Mouse (Mus musculus): ENCODE measurements at regions not wholly inside any gene's neighbourhood (a gene's known extent, or its start where the extent isn't known, plus 50 kb on each side); places are given as distances from the start of the nearest gene placed in this dataset.

GRCm38 (mm10) chr16:95151499-95151898 lies 105.9 kb upstream of the Kcnj15 start:
- no peak for TF ChIP-seq CTCF (IDR thresholded peaks at IDR 0.05; ENCODE audit: extremely low read depth, insufficient read length, insufficient replicate concordance, low read depth, low read length)
- no peak for TF ChIP-seq POLR2A (IDR thresholded peaks at IDR 0.05; ENCODE audit: low read depth, low read length)
- H3K27me3 ChIP-seq (ENCODE audit: control insufficient read depth, insufficient read depth, low read length): no peaks in the 10 kb centered on the region
- no peak overlapping the region for H3K4me3 ChIP-seq (ENCODE audit: low read depth, low read length)
- no peaks in the 10 kb centered on the region for H3K36me3 ChIP-seq (ENCODE audit: control insufficient read depth, insufficient read depth, low read length)
- 72% methylated on average over 3 of the region's 3 CpGs for WGBS
- no peak overlapping the region for H3K27ac ChIP-seq (ENCODE audit: insufficient read depth, low read depth, low read length)
- no peaks in the 10 kb centered on the region for H3K4me1 ChIP-seq (ENCODE audit: control insufficient read depth, insufficient read depth, insufficient read length, low read length)

- no peaks in the 10 kb centered on the region for H3K36me3 ChIP-seq (ENCODE audit: control insufficient read depth, insufficient read depth, low read length)
- TF ChIP-seq CTCF (IDR thresholded peaks at IDR 0.05; ENCODE audit: extremely low read depth, insufficient read length, insufficient replicate concordance, low read depth, low read length): no peak
- TF ChIP-seq POLR2A (IDR thresholded peaks at IDR 0.05; ENCODE audit: low read depth, low read length): no peak
- no peaks in the 10 kb centered on the region for H3K27me3 ChIP-seq (ENCODE audit: control insufficient read depth, insufficient read depth, low read length)
- H3K27ac ChIP-seq (ENCODE audit: insufficient read depth, low read depth, low read length): no peak overlapping the region
- 86% methylated on average over 6 of the region's 6 CpGs for WGBS
- H3K4me1 ChIP-seq (ENCODE audit: control insufficient read depth, insufficient read depth, insufficient read length, low read length): no peaks in the 10 kb centered on the region
- no peak overlapping the region for H3K4me3 ChIP-seq (ENCODE audit: low read depth, low read length)
Observed at GRCm38 (mm10) chr16:95151914-95152313, 105.4 kb upstream of the Kcnj15 start.

- Histone ChIP-seq H3K4me1 (ENCODE audit: control insufficient read depth, insufficient read depth, insufficient read length, low read length) (no peaks in the 10 kb centered on the region), H3K27ac (ENCODE audit: insufficient read depth, low read depth, low read length) (no peak overlapping the region), H3K27me3 (ENCODE audit: control insufficient read depth, insufficient read depth, low read length) (no peaks in the 10 kb centered on the region), H3K36me3 (ENCODE audit: control insufficient read depth, insufficient read depth, low read length) (no peaks in the 10 kb centered on the region), H3K4me3 (ENCODE audit: low read depth, low read length) (no peak overlapping the region)
- no peak for TF ChIP-seq CTCF (IDR thresholded peaks at IDR 0.05; ENCODE audit: extremely low read depth, insufficient read length, insufficient replicate concordance, low read depth, low read length)
- TF ChIP-seq POLR2A (IDR thresholded peaks at IDR 0.05; ENCODE audit: low read depth, low read length): no peak
- 30% methylated on average over 13 of the region's 13 CpGs for WGBS
Observed at GRCm38 (mm10) chr16:95152742-95153383, 104.5 kb upstream of the Kcnj15 start.

GRCm38 (mm10) chr16:95168349-95168748 lies 89.0 kb upstream of the Kcnj15 start:
- no peak overlapping the region for H3K4me3 ChIP-seq (ENCODE audit: low read depth, low read length)
- no peak overlapping the region for H3K27ac ChIP-seq (ENCODE audit: insufficient read depth, low read depth, low read length)
- WGBS: 69% methylated on average over 7 of the region's 7 CpGs
- no peaks in the 10 kb centered on the region for H3K27me3 ChIP-seq (ENCODE audit: control insufficient read depth, insufficient read depth, low read length)
- H3K4me1 ChIP-seq (ENCODE audit: control insufficient read depth, insufficient read depth, insufficient read length, low read length): no peaks in the 10 kb centered on the region
- H3K36me3 ChIP-seq (ENCODE audit: control insufficient read depth, insufficient read depth, low read length): no peaks in the 10 kb centered on the region
- TF ChIP-seq POLR2A (IDR thresholded peaks at IDR 0.05; ENCODE audit: low read depth, low read length): no peak
- TF ChIP-seq CTCF (IDR thresholded peaks at IDR 0.05; ENCODE audit: extremely low read depth, insufficient read length, insufficient replicate concordance, low read depth, low read length): no peak

GRCm38 (mm10) chr16:95169346-95169745 lies 88.0 kb upstream of the Kcnj15 start:
- TF ChIP-seq CTCF (IDR thresholded peaks at IDR 0.05; ENCODE audit: extremely low read depth, insufficient read length, insufficient replicate concordance, low read depth, low read length): no peak
- no peak for TF ChIP-seq POLR2A (IDR thresholded peaks at IDR 0.05; ENCODE audit: low read depth, low read length)
- no peak overlapping the region for H3K4me3 ChIP-seq (ENCODE audit: low read depth, low read length)
- H3K27ac ChIP-seq (ENCODE audit: insufficient read depth, low read depth, low read length): no peak overlapping the region
- WGBS: 95% methylated on average over 1 of the region's 1 CpGs
- no peaks in the 10 kb centered on the region for H3K4me1 ChIP-seq (ENCODE audit: control insufficient read depth, insufficient read depth, insufficient read length, low read length)
- no peaks in the 10 kb centered on the region for H3K36me3 ChIP-seq (ENCODE audit: control insufficient read depth, insufficient read depth, low read length)
- no peaks in the 10 kb centered on the region for H3K27me3 ChIP-seq (ENCODE audit: control insufficient read depth, insufficient read depth, low read length)

- H3K36me3 ChIP-seq (ENCODE audit: control insufficient read depth, insufficient read depth, low read length): no peaks in the 10 kb centered on the region
- H3K4me1 ChIP-seq (ENCODE audit: control insufficient read depth, insufficient read depth, insufficient read length, low read length): no peaks in the 10 kb centered on the region
- TF ChIP-seq CTCF (IDR thresholded peaks at IDR 0.05; ENCODE audit: extremely low read depth, insufficient read length, insufficient replicate concordance, low read depth, low read length) (no peak), POLR2A (IDR thresholded peaks at IDR 0.05; ENCODE audit: low read depth, low read length) (no peak)
- no peaks in the 10 kb centered on the region for H3K27me3 ChIP-seq (ENCODE audit: control insufficient read depth, insufficient read depth, low read length)
- WGBS: 71% methylated on average over 5 of the region's 5 CpGs
- H3K4me3 ChIP-seq (ENCODE audit: low read depth, low read length): no peak overlapping the region
- H3K27ac ChIP-seq (ENCODE audit: insufficient read depth, low read depth, low read length): no peak overlapping the region
Observed at GRCm38 (mm10) chr16:95180562-95180961, 76.8 kb upstream of the Kcnj15 start.

GRCm38 (mm10) chr16:95185341-95185740 lies 72.0 kb upstream of the Kcnj15 start:
- no peak overlapping the region for H3K4me3 ChIP-seq (ENCODE audit: low read depth, low read length)
- 84% methylated on average over 9 of the region's 9 CpGs for WGBS
- H3K4me1 ChIP-seq (ENCODE audit: control insufficient read depth, insufficient read depth, insufficient read length, low read length): no peaks in the 10 kb centered on the region
- H3K27me3 ChIP-seq (ENCODE audit: control insufficient read depth, insufficient read depth, low read length): no peaks in the 10 kb centered on the region
- no peak for TF ChIP-seq CTCF (IDR thresholded peaks at IDR 0.05; ENCODE audit: extremely low read depth, insufficient read length, insufficient replicate concordance, low read depth, low read length)
- no peak for TF ChIP-seq POLR2A (IDR thresholded peaks at IDR 0.05; ENCODE audit: low read depth, low read length)
- no peaks in the 10 kb centered on the region for H3K36me3 ChIP-seq (ENCODE audit: control insufficient read depth, insufficient read depth, low read length)
- H3K27ac ChIP-seq (ENCODE audit: insufficient read depth, low read depth, low read length): no peak overlapping the region
